Mouse (Mus musculus) intestine, embryonic 16.5 days (tissue): ENCODE results near the gene Rho. TPM values are rescaled to one million over a fixed set of nuclear protein-coding genes. Genes with fewer than 3 reads are reported as not detected.
A peak's percentile ranks its signal among the peaks of the same experiment; 100 is the strongest.

Experiments used
- ATAC-seq: fragments of 200-750 bp; cut with Nextera tagmentation; 2 replicates; pipeline ENCODE4 v1.8.0; 2017; ENCODE audit warnings: moderate TSS enrichment, moderate library complexity
- H3K27ac ChIP-seq: fragments of 300-500 bp; sonication (generic); 2 replicates; pipeline ENCODE4 v1.5.1; 2014; ENCODE audit warnings: mild to moderate bottlenecking, low read length
- H3K27me3 ChIP-seq: fragments of 300-500 bp; sonication (generic); replicated peaks from 2 replicates; pipeline ENCODE4 v1.6.1; 2014; ENCODE audit warnings: low read length, control low read depth, mixed read lengths; ENCODE audit not compliant: control insufficient read depth, insufficient read depth
- H3K36me3 ChIP-seq: fragments of 300-500 bp; sonication (generic); 2 replicates; pipeline ENCODE4 v1.6.1; 2014; ENCODE audit warnings: low read length, control low read depth; ENCODE audit not compliant: control insufficient read depth, insufficient read depth
- H3K4me1 ChIP-seq: fragments of 300-500 bp; sonication (generic); 2 replicates; pipeline ENCODE4 v1.6.1; 2014; ENCODE audit warnings: low read length, control low read depth, mixed read lengths; ENCODE audit not compliant: control insufficient read depth, insufficient read depth
- H3K4me2 ChIP-seq: fragments of 300-500 bp; sonication (generic); 2 replicates; pipeline ENCODE4 v1.6.1; 2014; ENCODE audit warnings: low read depth, low read length, control low read depth
- H3K4me3 ChIP-seq: fragments of 300-500 bp; sonication (generic); 2 replicates; pipeline ENCODE4 v1.5.1; 2014; ENCODE audit warnings: mild to moderate bottlenecking, low read length
- H3K9ac ChIP-seq: fragments of 300-500 bp; sonication (generic); 2 replicates; pipeline ENCODE4 v1.6.1; 2014; ENCODE audit warnings: low read depth, low read length
- H3K9me3 ChIP-seq: fragments of 300-500 bp; sonication (generic); 2 replicates; pipeline ENCODE4 v1.6.1; 2016; ENCODE audit warnings: low read length, control low read depth; ENCODE audit not compliant: control insufficient read depth
- WGBS: fragments of 180-500 bp; shearing (Covaris S2); extraction: QIAGEN DNeasy Blood & Tissue Kit; methylation state at CpG from one replicate; pipeline ENCODE4 v1.1.7; 2014; 5-methylcytosine and 5-hydroxymethylcytosine counted together
- polyA plus RNA-seq: library from polyadenylated mRNA; unstranded; fragments of >200 nt; fragmentation: Nextera tagmentation; extraction: Ambion mirVana; gene quantifications from 2 replicates; pipeline ENCODE4 v1.2.1, GENCODE M21; 2015

Gene Rho
- polyA plus RNA-seq, 1 experiment from 2014 or later: 0.31 TPM

- Histone ChIP-seq H3K36me3 (no peaks in the 10 kb centered on the region), H3K27me3 (no peaks in the 10 kb centered on the region), H3K9me3 (no peaks in the 10 kb centered on the region), H3K27ac (no peak overlapping the region), H3K4me3 (no peak overlapping the region), H3K4me1 (peaks cover 4% of the 10 kb centered on the region), H3K4me2 (no peak overlapping the region), H3K9ac (no peak overlapping the region)
- ATAC-seq: peak; percentile 73
- 33% methylated on average over 6 of the region's 6 CpGs for WGBS
These were observed 6.7 kb upstream of the Rho start for GRCm38 (mm10) chr6:115924829-115925228.

GRCm38 (mm10) chr6:115926416-115926815 lies 5.1 kb upstream of the Rho start:
- 77% methylated on average over 10 of the region's 10 CpGs for WGBS
- Histone ChIP-seq H3K9me3 (no peaks in the 10 kb centered on the region), H3K4me1 (peaks cover 4% of the 10 kb centered on the region), H3K4me3 (no peak overlapping the region), H3K9ac (no peak overlapping the region), H3K36me3 (no peaks in the 10 kb centered on the region), H3K27ac (no peak overlapping the region), H3K4me2 (no peak overlapping the region), H3K27me3 (no peaks in the 10 kb centered on the region)
- no peak for ATAC-seq

- no peaks in the 10 kb centered on the region for H3K27me3 ChIP-seq
- no peak overlapping the region for H3K27ac ChIP-seq
- H3K4me3 ChIP-seq: no peak overlapping the region
- no peak overlapping the region for H3K9ac ChIP-seq
- H3K4me2 ChIP-seq: no peak overlapping the region
- H3K36me3 ChIP-seq: no peaks in the 10 kb centered on the region
- ATAC-seq: no peak
- WGBS: 82% methylated on average over 10 of the region's 10 CpGs
- H3K4me1 ChIP-seq: peaks cover 4% of the 10 kb centered on the region
- H3K9me3 ChIP-seq: no peaks in the 10 kb centered on the region
These were observed 4.0 kb upstream of the Rho start for GRCm38 (mm10) chr6:115927292-115928242.

GRCm38 (mm10) chr6:115930018-115930417 lies 1.5 kb upstream of the Rho start:
- Histone ChIP-seq H3K27me3 (no peaks in the 10 kb centered on the region), H3K9ac (no peak overlapping the region), H3K27ac (no peak overlapping the region), H3K4me1 (no peaks in the 10 kb centered on the region; the same call in 1 of the 2 replicates), H3K9me3 (no peaks in the 10 kb centered on the region), H3K4me3 (no peak overlapping the region), H3K36me3 (no peaks in the 10 kb centered on the region), H3K4me2 (no peak overlapping the region)
- 42% methylated on average over 5 of the region's 5 CpGs for WGBS
- ATAC-seq: no peak

- H3K36me3 ChIP-seq: no peaks in the 10 kb centered on the region
- H3K4me2 ChIP-seq: no peak overlapping the region
- H3K27me3 ChIP-seq: no peaks in the 10 kb centered on the region
- no peaks in the 10 kb centered on the region for H3K9me3 ChIP-seq
- H3K27ac ChIP-seq: no peak overlapping the region
- 84% methylated on average over 3 of the region's 3 CpGs for WGBS
- ATAC-seq: no peak
- H3K4me3 ChIP-seq: no peak overlapping the region
- H3K9ac ChIP-seq: no peak overlapping the region
- H3K4me1 ChIP-seq: no peaks in the 10 kb centered on the region
These were observed 843 bp downstream of the Rho start for GRCm38 (mm10) chr6:115932391-115932790.

GRCm38 (mm10) chr6:115935544-115935943 lies 4.0 kb downstream of the Rho start:
- Histone ChIP-seq H3K27ac (no peak overlapping the region), H3K4me1 (no peaks in the 10 kb centered on the region), H3K36me3 (no peaks in the 10 kb centered on the region), H3K9ac (no peak overlapping the region), H3K27me3 (no peaks in the 10 kb centered on the region), H3K4me3 (no peak overlapping the region), H3K4me2 (no peak overlapping the region), H3K9me3 (no peaks in the 10 kb centered on the region)
- WGBS: 81% methylated on average over 8 of the region's 8 CpGs
- ATAC-seq: no peak

GRCm38 (mm10) chr6:115938011-115938410 lies 6.5 kb downstream of the Rho start:
- Histone ChIP-seq H3K36me3 (no peaks in the 10 kb centered on the region), H3K27me3 (no peaks in the 10 kb centered on the region), H3K4me3 (no peak overlapping the region), H3K9me3 (no peaks in the 10 kb centered on the region), H3K9ac (no peak overlapping the region), H3K4me1 (peaks cover 12% of the 10 kb centered on the region; the same call in 1 of the 2 replicates), H3K4me2 (no peak overlapping the region), H3K27ac (no peak overlapping the region)
- 91% methylated on average over 2 of the region's 2 CpGs for WGBS
- no peak for ATAC-seq

- Histone ChIP-seq H3K27ac (no peak overlapping the region), H3K9ac (no peak overlapping the region), H3K9me3 (no peaks in the 10 kb centered on the region), H3K27me3 (no peaks in the 10 kb centered on the region), H3K36me3 (no peaks in the 10 kb centered on the region), H3K4me2 (no peak overlapping the region), H3K4me3 (no peak overlapping the region), H3K4me1 (peaks cover 12% of the 10 kb centered on the region; the same call in 1 of the 2 replicates)
- no peak for ATAC-seq
- 57% methylated on average over 1 of the region's 1 CpGs for WGBS
These were observed 7.2 kb downstream of the Rho start for GRCm38 (mm10) chr6:115938798-115939197.

GRCm38 (mm10) chr6:115940603-115941002 lies 9.1 kb downstream of the Rho start:
- H3K27ac ChIP-seq: no peak overlapping the region
- H3K4me1 ChIP-seq: peaks cover 12% of the 10 kb centered on the region; the same call in 1 of the 2 replicates
- H3K4me3 ChIP-seq: no peak overlapping the region
- 38% methylated on average over 1 of the region's 1 CpGs for WGBS
- no peaks in the 10 kb centered on the region for H3K27me3 ChIP-seq
- H3K9me3 ChIP-seq: no peaks in the 10 kb centered on the region
- H3K9ac ChIP-seq: no peak overlapping the region
- ATAC-seq: peak; percentile 87
- H3K4me2 ChIP-seq: no peak overlapping the region
- H3K36me3 ChIP-seq: no peaks in the 10 kb centered on the region
